Mouse (Mus musculus): Measurements from ENCODE around the gene Tmem8. TPM values are rescaled to one million over a fixed set of nuclear protein-coding genes. Genes with fewer than 3 reads are reported as not detected.

The Tmem8 gene
- polyA plus RNA-seq, 1 experiment from 2014 or later = 1.2 TPM

DNA sequence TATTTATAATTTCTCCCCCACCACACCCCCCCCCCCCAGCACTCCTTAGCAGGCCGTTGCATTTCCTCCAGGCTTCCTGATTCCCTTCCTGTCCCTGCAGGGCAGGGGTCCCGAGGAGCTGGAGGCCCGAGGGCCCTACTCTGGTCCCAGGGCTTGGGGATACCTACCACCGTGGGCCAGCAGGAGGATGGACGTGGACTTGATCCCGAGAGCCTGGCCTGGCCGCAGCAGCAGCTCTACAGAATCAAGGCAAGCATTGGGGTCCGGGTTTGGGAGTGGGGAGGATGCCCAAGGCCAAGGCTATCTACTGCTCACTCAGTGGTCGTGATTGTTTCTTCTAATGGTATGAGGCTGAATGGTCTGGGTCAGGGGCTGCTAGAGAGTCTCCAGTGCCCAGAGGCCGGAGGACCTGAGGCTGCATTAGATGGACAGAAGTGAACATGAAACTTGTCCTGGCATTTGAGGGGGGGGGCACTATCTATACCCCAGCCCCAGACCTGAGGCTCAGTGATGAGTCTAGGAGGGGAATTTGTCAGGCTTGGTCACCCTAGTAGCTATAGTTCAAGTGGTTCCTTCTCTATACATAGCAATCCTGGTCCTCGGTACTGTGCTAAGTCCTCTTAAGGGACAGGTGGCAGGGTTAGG is 24.1 kb downstream of the Tmem8 start:
- Histone ChIP-seq H3K4me1 (peaks cover 27% of the 10 kb centered on the region), H3K27me3 (ENCODE audit: insufficient read depth, poor library complexity, severe bottlenecking) (no peaks in the 10 kb centered on the region), H3K27ac (peak overlapping the region; percentile 95; the same call in 1 of the 2 replicates), H3K9me3 (no peaks in the 10 kb centered on the region), H3K36me3 (peaks cover 3% of the 10 kb centered on the region; the same call in 1 of the 2 replicates), H3K4me3 (no peak overlapping the region)
- WGBS = 81% methylated on average over 11 of the region's 11 CpGs
- peak; percentile 73 for DNase-seq (ENCODE audit: low spot score)

DNA sequence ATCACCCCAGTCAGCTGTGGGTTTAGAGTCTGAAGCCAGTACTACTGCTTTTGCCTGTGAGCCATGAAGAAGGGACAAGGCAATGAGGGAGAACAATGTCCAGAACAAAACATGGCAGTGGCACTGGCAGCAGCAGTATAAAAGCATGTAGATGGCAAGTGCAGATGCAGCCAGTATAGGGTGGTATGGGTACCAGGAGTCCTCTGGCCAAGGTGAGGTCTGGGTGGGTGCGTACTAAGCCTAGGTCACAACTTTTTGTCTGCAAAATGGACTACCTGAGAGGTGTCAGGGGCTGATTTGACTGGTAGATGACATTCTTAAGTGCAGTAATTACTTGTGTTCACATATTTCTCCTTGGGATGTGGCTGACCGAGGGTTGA is 24.6 kb downstream of the Tmem8 start:
- Histone ChIP-seq H3K27me3 (ENCODE audit: insufficient read depth, poor library complexity, severe bottlenecking) (no peaks in the 10 kb centered on the region), H3K4me3 (peak overlapping the region; percentile 91), H3K9me3 (no peaks in the 10 kb centered on the region), H3K36me3 (peaks cover 4% of the 10 kb centered on the region), H3K27ac (peak overlapping the region; percentile 95), H3K4me1 (peaks cover 30% of the 10 kb centered on the region)
- 75% methylated on average over 2 of the region's 2 CpGs for WGBS
- peak; percentile 73 for DNase-seq (ENCODE audit: low spot score)

DNA sequence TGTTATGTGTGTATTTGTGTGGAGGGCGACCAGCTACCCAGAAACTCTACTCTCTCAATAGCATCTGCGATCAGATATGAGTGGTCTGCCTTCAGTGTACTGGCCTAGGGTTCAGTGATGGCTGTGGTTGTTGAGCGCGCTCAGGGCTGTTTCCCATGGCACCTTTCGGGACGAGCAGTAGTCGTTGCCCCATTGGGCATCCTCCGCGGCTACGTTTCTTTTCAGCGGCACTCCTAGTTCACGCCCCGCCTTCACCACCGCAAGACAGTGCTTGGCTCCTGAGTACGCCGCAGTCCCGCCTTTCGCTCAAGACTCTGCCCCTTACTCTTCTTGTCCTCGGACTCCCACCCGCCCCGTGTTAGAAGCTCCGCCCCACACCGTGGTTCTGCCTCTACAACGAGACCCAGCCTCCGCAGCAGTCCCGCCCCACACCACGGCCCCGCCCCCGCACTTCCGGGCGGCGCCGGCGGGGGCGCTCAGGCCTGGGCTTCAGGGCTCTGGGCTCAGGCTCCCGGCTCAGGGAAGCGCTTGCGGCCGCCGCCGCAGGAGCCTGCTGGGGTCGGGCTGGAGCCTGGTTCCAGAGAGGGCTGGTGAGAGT is 25.2 kb downstream of the Tmem8 start, which contains the start of gene Axin1:
Axin1 (plus strand) TSS at position 450 of the 598 bp plus-strand sequence.
- WGBS = under 1% methylated on average over 42 of the region's 42 CpGs
- peak; percentile 99 for DNase-seq (ENCODE audit: low spot score)
- H3K27me3 ChIP-seq (ENCODE audit: insufficient read depth, poor library complexity, severe bottlenecking) = no peaks in the 10 kb centered on the region
- H3K36me3 ChIP-seq = peaks cover 10% of the 10 kb centered on the region
- peaks cover 33% of the 10 kb centered on the region for H3K4me1 ChIP-seq
- H3K27ac ChIP-seq = peak within 1 kb of the TSS; percentile 95
- peak within 1 kb of the TSS; percentile 91 for H3K4me3 ChIP-seq
- H3K9me3 ChIP-seq = no peaks in the 10 kb centered on the region

DNA sequence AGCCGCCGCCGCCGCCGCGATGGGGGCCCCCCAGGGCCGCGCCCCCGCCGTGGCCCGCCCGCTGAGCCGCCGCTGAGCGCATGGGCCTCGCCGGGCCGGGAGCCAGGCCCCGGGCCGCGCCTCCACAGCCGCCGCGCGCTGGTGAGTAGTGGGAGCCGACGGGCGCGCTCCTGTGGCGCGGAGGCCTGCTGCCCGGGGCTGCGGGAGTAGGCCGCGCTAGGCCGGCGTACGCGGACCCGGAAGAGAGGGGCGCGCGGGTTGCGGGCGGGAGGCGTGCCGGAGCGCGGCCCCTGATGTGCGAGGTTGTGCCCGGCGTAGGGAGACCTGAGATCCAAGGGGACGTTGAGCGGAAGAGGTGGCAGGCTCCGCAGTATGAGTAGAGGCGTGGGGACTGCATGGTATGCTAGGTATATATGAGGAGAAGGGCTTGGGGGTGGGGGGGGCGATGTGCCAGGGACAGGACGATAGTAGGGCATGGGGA is 25.8 kb downstream of the Tmem8 start:
- Histone ChIP-seq H3K27ac (peak overlapping the region; percentile 95), H3K4me1 (peaks cover 33% of the 10 kb centered on the region), H3K4me3 (peak overlapping the region; percentile 91), H3K9me3 (no peaks in the 10 kb centered on the region), H3K36me3 (peaks cover 16% of the 10 kb centered on the region), H3K27me3 (ENCODE audit: insufficient read depth, poor library complexity, severe bottlenecking) (no peaks in the 10 kb centered on the region)
- 1% methylated on average over 58 of the region's 58 CpGs for whole genome bisulfite sequencing
- peak; percentile 77 for DNase-seq (ENCODE audit: low spot score)

DNA sequence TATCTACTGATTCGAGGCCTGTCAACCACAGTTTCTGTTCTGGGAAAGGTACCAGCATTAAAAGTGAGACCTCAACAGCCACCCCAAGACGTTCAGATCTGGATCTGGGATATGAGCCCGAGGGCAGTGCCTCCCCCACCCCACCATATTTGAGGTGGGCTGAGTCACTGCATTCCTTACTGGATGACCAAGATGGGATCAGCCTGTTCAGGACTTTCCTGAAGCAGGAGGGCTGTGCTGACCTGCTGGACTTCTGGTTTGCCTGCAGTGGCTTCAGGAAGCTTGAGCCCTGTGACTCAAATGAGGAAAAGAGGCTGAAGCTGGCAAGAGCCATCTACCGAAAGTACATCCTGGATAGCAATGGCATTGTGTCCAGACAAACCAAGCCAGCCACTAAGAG is 29.7 kb downstream of the Tmem8 start:
- 87% methylated on average over 4 of the region's 4 CpGs for WGBS
- Histone ChIP-seq H3K36me3 (peaks cover 48% of the 10 kb centered on the region), H3K4me1 (peaks cover 26% of the 10 kb centered on the region), H3K4me3 (no peak overlapping the region), H3K27me3 (ENCODE audit: insufficient read depth, poor library complexity, severe bottlenecking) (no peaks in the 10 kb centered on the region), H3K9me3 (no peaks in the 10 kb centered on the region), H3K27ac (no peak overlapping the region)
- DNase-seq (ENCODE audit: low spot score) = peak; percentile 64

DNA sequence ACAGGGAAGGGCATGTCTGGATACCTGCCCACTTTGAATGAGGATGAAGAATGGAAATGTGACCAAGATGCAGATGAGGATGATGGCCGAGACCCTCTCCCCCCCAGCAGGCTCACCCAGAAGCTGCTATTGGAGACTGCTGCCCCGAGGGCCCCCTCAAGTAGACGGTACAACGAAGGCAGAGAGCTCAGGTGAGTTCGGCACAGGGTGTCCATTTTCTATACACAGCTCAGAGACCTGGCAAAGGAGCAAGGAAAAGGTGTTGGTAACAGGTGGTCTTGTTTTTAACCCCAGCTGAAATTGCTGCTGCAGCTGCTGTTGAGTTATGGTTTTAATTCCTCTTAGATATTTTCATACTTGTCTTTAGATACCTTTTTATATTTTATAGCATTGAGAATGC is 30.3 kb downstream of the Tmem8 start:
- DNase-seq (ENCODE audit: low spot score) = peak; percentile 68
- H3K4me3 ChIP-seq = no peak overlapping the region
- no peaks in the 10 kb centered on the region for H3K27me3 ChIP-seq (ENCODE audit: insufficient read depth, poor library complexity, severe bottlenecking)
- H3K27ac ChIP-seq = no peak overlapping the region
- H3K9me3 ChIP-seq = no peaks in the 10 kb centered on the region
- H3K36me3 ChIP-seq = peaks cover 54% of the 10 kb centered on the region
- 97% methylated on average over 5 of the region's 5 CpGs for WGBS
- H3K4me1 ChIP-seq = peaks cover 21% of the 10 kb centered on the region

DNA sequence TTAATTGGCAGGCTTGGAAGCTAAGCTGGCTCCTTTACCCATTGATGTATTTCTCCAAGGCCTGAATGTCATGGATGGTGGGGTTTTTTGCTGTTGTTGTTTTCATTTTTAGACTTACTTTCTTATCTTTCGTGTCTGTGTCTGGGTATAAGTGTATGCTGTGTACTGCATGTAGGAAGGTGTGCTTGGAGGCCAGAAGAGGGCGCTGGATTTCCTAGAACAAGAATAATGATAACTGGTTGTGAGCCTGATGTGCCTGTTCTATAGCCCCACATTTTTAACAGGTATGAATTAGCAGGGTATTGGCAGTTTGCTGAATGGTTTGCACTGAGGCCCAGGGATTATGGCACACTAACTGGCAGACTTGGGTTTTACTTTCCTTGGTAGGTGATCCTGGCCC is 36.0 kb downstream of the Tmem8 start:
- WGBS = 78% methylated on average over 2 of the region's 2 CpGs
- peaks cover 88% of the 10 kb centered on the region for H3K36me3 ChIP-seq
- no peak overlapping the region for H3K4me3 ChIP-seq
- no peaks in the 10 kb centered on the region for H3K9me3 ChIP-seq
- no peak overlapping the region for H3K27ac ChIP-seq
- H3K4me1 ChIP-seq = no peaks in the 10 kb centered on the region
- H3K27me3 ChIP-seq (ENCODE audit: insufficient read depth, poor library complexity, severe bottlenecking) = no peaks in the 10 kb centered on the region
- DNase-seq (ENCODE audit: low spot score) = no peak

DNA sequence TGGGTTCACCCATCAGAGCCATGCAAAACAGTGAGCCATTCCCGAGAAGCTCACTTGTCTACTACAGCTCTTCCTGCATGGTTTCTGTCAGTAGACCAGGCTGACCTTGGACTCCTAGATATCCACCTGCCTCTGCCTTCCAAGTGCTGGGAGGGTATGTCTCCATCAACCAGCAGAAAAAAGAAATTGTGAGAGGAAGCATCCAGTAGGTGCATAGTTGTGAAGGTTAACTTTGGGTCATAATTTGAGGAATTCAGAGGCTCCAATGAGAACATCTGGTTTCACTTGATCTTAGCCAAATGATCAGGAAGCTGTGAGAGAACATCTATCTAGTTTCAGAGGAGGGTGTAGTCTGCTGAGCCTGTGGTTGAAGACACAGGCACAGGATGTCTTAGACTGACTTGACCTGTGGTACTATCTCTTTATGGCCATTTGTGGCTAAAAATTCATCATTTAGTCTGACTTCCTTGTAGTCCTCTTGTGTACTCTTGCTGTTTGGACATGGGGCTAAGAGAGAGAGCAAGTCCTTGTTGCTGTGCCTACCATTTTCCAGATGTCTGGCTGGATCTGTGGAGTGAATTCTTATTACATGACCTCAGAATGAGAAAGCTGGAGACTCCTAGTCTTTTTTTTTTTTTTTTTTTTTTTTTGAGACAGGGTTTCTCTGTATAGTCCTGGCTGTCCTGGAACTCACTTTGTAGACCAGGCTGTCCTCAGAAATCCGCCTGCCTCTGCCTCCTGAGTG is 39.0 kb downstream of the Tmem8 start:
- H3K27me3 ChIP-seq (ENCODE audit: insufficient read depth, poor library complexity, severe bottlenecking) = no peaks in the 10 kb centered on the region
- H3K36me3 ChIP-seq = peaks cover 77% of the 10 kb centered on the region
- H3K4me3 ChIP-seq = no peak overlapping the region
- H3K27ac ChIP-seq = no peak overlapping the region
- no peaks in the 10 kb centered on the region for H3K9me3 ChIP-seq
- DNase-seq (ENCODE audit: low spot score) = peak; percentile 41
- WGBS = 87% methylated on average over 2 of the region's 2 CpGs
- H3K4me1 ChIP-seq = no peaks in the 10 kb centered on the region

DNA sequence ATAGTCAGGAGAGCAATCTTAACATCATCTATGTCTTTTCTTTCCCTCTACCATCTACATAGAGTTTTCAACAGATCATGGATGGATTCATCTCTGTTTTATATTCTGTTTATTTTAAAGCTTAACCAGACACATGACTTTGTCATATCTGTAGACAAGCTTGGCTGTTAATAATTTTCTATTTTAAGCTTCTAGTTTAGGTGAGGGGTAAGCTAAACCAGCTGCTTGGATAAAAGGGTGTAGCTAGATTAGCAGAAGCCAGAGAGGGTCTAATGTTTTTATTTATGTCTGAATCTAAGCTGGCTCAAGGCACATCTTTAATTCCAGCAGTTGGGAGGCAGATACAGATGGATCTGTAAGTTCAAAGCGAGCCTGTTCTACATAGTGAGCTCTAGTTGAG is 49.6 kb downstream of the Tmem8 start:
- Histone ChIP-seq H3K4me3 (no peak overlapping the region), H3K27ac (no peak overlapping the region), H3K36me3 (peaks cover 8% of the 10 kb centered on the region; the same call in 1 of the 2 replicates), H3K4me1 (no peaks in the 10 kb centered on the region), H3K9me3 (no peaks in the 10 kb centered on the region), H3K27me3 (ENCODE audit: insufficient read depth, poor library complexity, severe bottlenecking) (no peaks in the 10 kb centered on the region)
- WGBS = 100% methylated on average over 1 of the region's 1 CpGs
- DNase-seq (ENCODE audit: low spot score) = no peak

DNA sequence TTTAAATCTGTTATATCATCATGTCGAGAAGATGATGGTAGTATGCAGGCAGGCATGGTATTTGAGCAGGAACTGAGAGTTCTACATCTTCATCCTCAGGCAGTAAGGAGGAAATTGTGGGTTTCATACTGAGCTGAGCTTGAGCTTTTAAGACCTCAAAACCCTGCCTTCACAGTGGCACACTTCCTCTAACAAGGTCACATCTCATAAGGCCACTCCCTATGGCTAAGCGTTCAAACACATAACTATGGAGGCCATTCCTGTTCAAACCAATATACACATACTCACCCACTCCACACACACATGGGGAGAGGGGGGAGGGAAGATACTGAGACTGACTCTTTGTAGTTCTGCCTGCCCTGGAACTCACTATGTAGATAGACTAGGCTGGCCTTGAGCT is 54.9 kb downstream of the Tmem8 start:
- whole genome bisulfite sequencing = 88% methylated on average over 2 of the region's 2 CpGs

More for the DNA sequence above, 54.9 kb downstream of the Tmem8 start:
- DNase-seq (ENCODE audit: low spot score) = no peak
- Histone ChIP-seq H3K4me1 (no peaks in the 10 kb centered on the region), H3K36me3 (peaks cover 6% of the 10 kb centered on the region), H3K9me3 (no peaks in the 10 kb centered on the region), H3K27ac (no peak overlapping the region), H3K27me3 (ENCODE audit: insufficient read depth, poor library complexity, severe bottlenecking) (no peaks in the 10 kb centered on the region), H3K4me3 (no peak overlapping the region)

Other genes with a start within 250 kb of the Tmem8 start
- 133 and 201 TPM in 2 replicates for gene Mcrip2, start 244.5 kb upstream of the Tmem8 start, polyA plus RNA-seq (2016; fragmentation: Nextera tagmentation; extraction: Ambion mirVana)
- gene Mettl26, start 238.2 kb upstream of the Tmem8 start, polyA plus RNA-seq (2016; fragmentation: Nextera tagmentation; extraction: Ambion mirVana) = 46.7 and 55.4 TPM in 2 replicates
- gene Wfikkn1, start 232.4 kb upstream of the Tmem8 start, polyA plus RNA-seq (2016; fragmentation: Nextera tagmentation; extraction: Ambion mirVana) = 0.96 and 3.8 TPM in 2 replicates
- 22.2 and 24.4 TPM in 2 replicates for gene Rab40c, start 193.6 kb upstream of the Tmem8 start, polyA plus RNA-seq (2016; fragmentation: Nextera tagmentation; extraction: Ambion mirVana)
- gene Pigq, start 168.4 kb upstream of the Tmem8 start, polyA plus RNA-seq (2016; fragmentation: Nextera tagmentation; extraction: Ambion mirVana) = 71.8 and 90.0 TPM in 2 replicates
- 0.15 and 0.85 TPM in 2 replicates for gene Nhlrc4, start 168.3 kb upstream of the Tmem8 start, polyA plus RNA-seq (2016; fragmentation: Nextera tagmentation; extraction: Ambion mirVana)
- 0.20 and 0.55 TPM in 2 replicates for gene A930017K11Rik, start 160.7 kb upstream of the Tmem8 start, polyA plus RNA-seq (2016; fragmentation: Nextera tagmentation; extraction: Ambion mirVana)
- 20.1 and 21.4 TPM in 2 replicates for gene Capn15, start 127.5 kb upstream of the Tmem8 start, polyA plus RNA-seq (2016; fragmentation: Nextera tagmentation; extraction: Ambion mirVana)
- 12.3 and 16.6 TPM in 2 replicates for gene Rab11fip3, start 43.7 kb upstream of the Tmem8 start, polyA plus RNA-seq (2016; fragmentation: Nextera tagmentation; extraction: Ambion mirVana)
- 32.8 and 39.6 TPM in 2 replicates for gene Decr2, start 23.0 kb upstream of the Tmem8 start, polyA plus RNA-seq (2016; fragmentation: Nextera tagmentation; extraction: Ambion mirVana)
- 115 and 137 TPM in 2 replicates for gene Nme4, start 17.7 kb upstream of the Tmem8 start, polyA plus RNA-seq (2016; fragmentation: Nextera tagmentation; extraction: Ambion mirVana)
- gene Mrpl28, start 10.2 kb downstream of the Tmem8 start, polyA plus RNA-seq (2016; fragmentation: Nextera tagmentation; extraction: Ambion mirVana) = 273 and 284 TPM in 2 replicates
- gene Axin1, start 25.4 kb downstream of the Tmem8 start, polyA plus RNA-seq (2016; fragmentation: Nextera tagmentation; extraction: Ambion mirVana) = 5.5 and 7.0 TPM in 2 replicates
- 2.0 and 2.4 TPM in 2 replicates for gene Pdia2, start 85.8 kb downstream of the Tmem8 start, polyA plus RNA-seq (2016; fragmentation: Nextera tagmentation; extraction: Ambion mirVana)
- 4.2 and 5.3 TPM in 2 replicates for gene Rgs11, start 89.7 kb downstream of the Tmem8 start, polyA plus RNA-seq (2016; fragmentation: Nextera tagmentation; extraction: Ambion mirVana)
- gene Arhgdig, start 94.5 kb downstream of the Tmem8 start, polyA plus RNA-seq (2016; fragmentation: Nextera tagmentation; extraction: Ambion mirVana) = 8.2 and 10.0 TPM in 2 replicates
- gene Fam234a, start 130.9 kb downstream of the Tmem8 start, polyA plus RNA-seq (2016; fragmentation: Nextera tagmentation; extraction: Ambion mirVana) = 36.0 and 42.4 TPM in 2 replicates
- gene Luc7l, start 139.6 kb downstream of the Tmem8 start, polyA plus RNA-seq (2016; fragmentation: Nextera tagmentation; extraction: Ambion mirVana) = 70.6 and 100 TPM in 2 replicates